Mouse (Mus musculus) adrenal gland, adult 10 weeks (tissue): ENCODE data around the gene C1qtnf12. TPM values are rescaled to one million over a fixed set of nuclear protein-coding genes. Genes with fewer than 3 reads are reported as not detected.

ENCODE experiments used
- polyA plus RNA-seq: library from polyadenylated mRNA; stranded (reverse); fragments of 350-450 nt; fragmentation: Illumina TruSeq; extraction: RNeasy Lipid Tissue Mini Kit (QIAGEN cat#74804); gene quantifications from one replicate; pipeline ENCODE4 v1.2.3, GENCODE M21; 2014; ENCODE audit warnings: low read depth, low replicate concordance

C1qtnf12 gene
- polyA plus RNA-seq = 8.2 TPM

DNA sequence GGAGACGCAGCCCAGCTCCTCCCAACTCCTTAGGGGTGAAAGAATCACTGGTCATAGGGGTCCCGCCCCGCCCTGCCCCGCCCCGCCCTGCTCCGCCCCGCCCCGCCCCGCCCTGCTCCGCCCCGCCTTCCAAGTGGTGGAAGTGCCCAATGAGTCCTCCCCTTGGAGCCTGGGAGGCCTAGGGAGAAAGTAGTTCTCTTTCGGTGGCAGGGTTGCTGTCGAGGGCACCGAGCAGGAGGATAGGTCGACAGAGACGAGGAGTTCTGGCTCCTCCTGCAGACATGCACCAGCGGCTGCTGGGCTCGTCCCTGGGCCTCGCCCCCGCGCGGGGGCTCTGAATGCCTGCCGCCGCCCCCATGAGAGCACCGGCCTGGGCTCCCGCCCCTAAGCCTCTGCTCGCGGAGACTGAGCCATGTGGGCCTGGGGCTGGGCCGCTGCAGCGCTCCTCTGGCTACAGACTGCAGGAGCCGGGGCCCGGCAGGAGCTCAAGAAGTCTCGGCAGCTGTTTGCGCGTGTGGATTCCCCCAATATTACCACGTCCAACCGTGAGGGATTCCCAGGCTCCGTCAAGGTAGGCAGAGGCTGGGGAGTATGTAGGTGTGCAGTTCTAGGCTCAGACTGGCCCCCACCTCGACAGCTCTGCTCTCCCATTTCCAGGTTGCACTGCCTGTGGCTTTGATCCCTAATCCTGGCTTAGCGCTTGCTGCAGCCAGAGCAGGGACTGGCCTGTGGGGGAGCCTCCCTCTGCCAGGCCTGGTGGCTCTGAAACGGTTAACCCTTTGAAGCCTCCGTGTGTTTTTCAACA, at the start of gene C1qtnf12:
Gene C1qtnf12 (plus strand): TSS at position 152 of the 805 bp plus-strand sequence.

DNA sequence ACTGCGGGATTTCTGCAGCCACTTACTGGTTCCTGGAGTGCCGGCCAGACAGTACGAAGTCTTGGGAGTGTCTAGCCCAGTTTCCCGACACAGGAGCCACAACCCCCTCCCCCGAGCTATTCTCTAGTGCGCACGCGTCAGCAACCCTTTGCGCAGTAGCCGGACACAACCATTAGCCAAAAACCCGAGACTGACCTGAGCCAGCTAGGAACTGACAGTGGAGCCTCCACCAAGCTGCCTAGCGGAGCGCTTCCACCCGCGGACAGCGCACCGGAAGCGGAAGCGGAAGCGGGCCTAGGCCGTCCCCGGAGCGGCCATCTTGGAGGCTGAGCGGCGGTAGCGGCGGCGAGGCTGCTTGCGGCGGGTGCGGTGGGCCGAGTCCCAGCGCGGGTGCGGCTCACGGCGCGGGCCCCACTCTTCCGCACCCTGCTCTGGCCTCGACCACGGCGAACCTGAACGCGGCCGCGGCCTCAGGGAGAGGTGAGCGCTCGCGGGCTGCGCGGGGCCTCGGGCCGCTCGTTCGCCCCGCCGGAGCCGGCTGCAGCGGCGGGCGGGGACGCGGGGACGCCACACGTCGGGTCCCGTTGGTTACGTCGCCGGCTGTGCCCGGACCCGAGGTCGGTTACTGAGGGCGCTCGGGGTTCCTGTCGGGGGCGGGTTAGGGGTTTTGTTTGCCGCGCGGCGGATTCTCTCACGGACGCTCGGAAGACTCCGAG, 18.4 kb upstream of the C1qtnf12 start, which contains the start of gene Ube2j2:
Gene Ube2j2 (plus strand): TSS at position 298 of the 716 bp plus-strand sequence.

DNA sequence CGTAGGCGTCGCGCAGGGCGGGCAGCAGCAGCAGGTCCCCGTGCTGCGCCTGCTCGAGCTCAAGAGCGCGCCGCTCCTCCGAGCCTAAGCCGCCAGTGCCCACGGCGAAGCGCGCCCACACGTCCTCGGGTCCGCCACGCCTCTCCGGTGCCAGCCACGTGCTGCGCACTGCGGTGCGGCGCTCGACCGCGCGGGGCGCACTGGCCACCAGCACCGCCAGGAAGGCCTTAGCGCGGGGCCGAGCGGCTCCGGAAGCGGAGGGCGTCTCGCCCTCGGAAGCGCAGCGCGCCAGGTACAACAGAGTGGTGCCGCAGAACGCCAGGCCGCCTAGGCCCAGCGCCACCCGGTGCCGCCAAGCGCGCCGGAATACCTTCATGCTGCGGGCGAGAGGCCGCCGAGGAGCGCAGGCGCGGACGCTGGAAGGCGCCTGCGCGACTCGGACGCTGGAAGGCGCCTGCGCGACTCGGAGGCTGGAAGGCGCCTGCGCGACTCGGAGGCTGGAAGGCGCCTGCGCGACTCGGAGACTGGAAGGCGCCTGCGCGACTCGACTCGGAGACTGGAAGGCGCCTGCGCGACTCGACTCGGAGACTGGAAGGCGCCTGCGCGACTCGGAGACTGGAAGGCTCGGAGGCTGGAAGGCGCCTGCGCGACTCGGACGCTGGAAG, 30.3 kb downstream of the C1qtnf12 start, which contains the start of the genes B3galt6 and Sdf4:
Gene B3galt6 (minus strand): TSS at position 409 of the 665 bp plus-strand sequence.
Gene Sdf4 (plus strand): TSS at position 632 of the 665 bp plus-strand sequence.

DNA sequence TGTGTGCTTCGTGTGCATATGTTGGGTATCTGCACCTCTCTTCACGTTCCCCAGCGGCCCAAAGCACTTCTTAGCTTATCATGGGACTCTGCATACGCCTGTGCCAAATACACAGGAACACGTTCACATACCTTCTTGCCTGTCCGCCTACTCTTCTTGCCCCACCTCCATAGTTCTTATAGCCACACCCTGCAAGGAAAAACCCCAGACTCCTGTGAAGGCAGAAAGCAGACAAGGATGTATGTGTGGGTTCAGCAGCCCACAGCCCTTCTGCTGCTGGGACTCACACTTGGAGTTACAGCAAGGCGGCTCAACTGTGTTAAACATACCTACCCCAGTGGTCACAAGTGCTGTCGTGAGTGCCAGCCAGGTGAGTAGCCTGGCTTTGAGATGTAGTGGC, 51.5 kb downstream of the C1qtnf12 start, which contains the start of gene Tnfrsf4:
Gene Tnfrsf4 (plus strand): TSS at position 207 of the 400 bp plus-strand sequence.

Other genes with a start within 250 kb of the C1qtnf12 start
- gene Tmem240, start 227.5 kb upstream of the C1qtnf12 start, polyA plus RNA-seq = not detected
- 6.4 TPM for gene Atad3a, start 201.2 kb upstream of the C1qtnf12 start, polyA plus RNA-seq
- 0.52 TPM for gene Vwa1, start 187.6 kb upstream of the C1qtnf12 start, polyA plus RNA-seq
- gene Tmem88b, start 176.4 kb upstream of the C1qtnf12 start, polyA plus RNA-seq = 0.70 TPM
- not detected for gene Ankrd65, start 171.9 kb upstream of the C1qtnf12 start, polyA plus RNA-seq
- gene Mrpl20, start 159.4 kb upstream of the C1qtnf12 start, polyA plus RNA-seq = 89.5 TPM
- 83.8 TPM for gene Ccnl2, start 149.8 kb upstream of the C1qtnf12 start, polyA plus RNA-seq
- gene Aurkaip1, start 131.0 kb upstream of the C1qtnf12 start, polyA plus RNA-seq = 6.2 TPM
- 58.8 TPM for gene Mxra8, start 122.6 kb upstream of the C1qtnf12 start, polyA plus RNA-seq
- 2.0 TPM for gene Dvl1, start 114.9 kb upstream of the C1qtnf12 start, polyA plus RNA-seq
- gene Tas1r3, start 99.0 kb upstream of the C1qtnf12 start, polyA plus RNA-seq = not detected
- 5.8 TPM for gene Cptp, start 92.9 kb upstream of the C1qtnf12 start, polyA plus RNA-seq
- 3.3 TPM for gene Ints11, start 92.8 kb upstream of the C1qtnf12 start, polyA plus RNA-seq
- gene Pusl1, start 70.5 kb upstream of the C1qtnf12 start, polyA plus RNA-seq = 1.8 TPM
- 0.82 TPM for gene Acap3, start 70.5 kb upstream of the C1qtnf12 start, polyA plus RNA-seq
- 81.4 TPM for gene Ube2j2, start 18.5 kb upstream of the C1qtnf12 start, polyA plus RNA-seq
- gene B3galt6, start 30.3 kb downstream of the C1qtnf12 start, polyA plus RNA-seq = 7.2 TPM
- 205 TPM for gene Sdf4, start 30.6 kb downstream of the C1qtnf12 start, polyA plus RNA-seq
- not detected for gene Tnfrsf4, start 51.5 kb downstream of the C1qtnf12 start, polyA plus RNA-seq
- not detected for gene Tnfrsf18, start 63.8 kb downstream of the C1qtnf12 start, polyA plus RNA-seq
- gene Ttll10, start 97.1 kb downstream of the C1qtnf12 start, polyA plus RNA-seq = not detected
- 2.3 TPM for gene 9430015G10Rik, start 147.7 kb downstream of the C1qtnf12 start, polyA plus RNA-seq
- not detected for gene Rnf223, start 168.2 kb downstream of the C1qtnf12 start, polyA plus RNA-seq
- gene Agrn, start 235.2 kb downstream of the C1qtnf12 start, polyA plus RNA-seq = 7.5 TPM
- gene Isg15, start 238.5 kb downstream of the C1qtnf12 start, polyA plus RNA-seq = not detected
- 0.41 TPM for gene AW011738, start 241.0 kb downstream of the C1qtnf12 start, polyA plus RNA-seq